Mouse (Mus musculus) cerebellum, adult 9-11 months (tissue): ENCODE measurements at regions not wholly inside any gene's neighbourhood (a gene's known extent, or its start where the extent isn't known, plus 50 kb on each side); places are given as distances from the start of the nearest gene placed in this dataset.
A peak's percentile ranks its signal among the peaks of the same experiment; 100 is the strongest.

ENCODE experiments used
- DNase-seq: peaks from one replicate; pipeline ENCODE4 v3.0.0; 2022

- DNase-seq, result peak; percentile 84
Observed at GRCm38 (mm10) chr5:43339671-43340070, 106.7 kb downstream of the Cpeb2 start.

GRCm38 (mm10) chr5:43341475-43341874 is 108.5 kb downstream of the Cpeb2 start:
- DNase-seq, result no peak

GRCm38 (mm10) chr5:43344441-43344840 is 111.5 kb downstream of the Cpeb2 start:
- no peak for DNase-seq

- DNase-seq, result no peak
Observed at GRCm38 (mm10) chr5:43350987-43351386, 118.0 kb downstream of the Cpeb2 start.

- peak; percentile 88 for DNase-seq
Observed at GRCm38 (mm10) chr5:43353021-43353990, 120.3 kb downstream of the Cpeb2 start.

GRCm38 (mm10) chr5:43354351-43354942 is 121.5 kb downstream of the Cpeb2 start:
- no peak for DNase-seq

GRCm38 (mm10) chr5:43355026-43355580 is 122.1 kb downstream of the Cpeb2 start:
- peak; percentile 65 for DNase-seq

GRCm38 (mm10) chr5:43355832-43356231 is 122.9 kb downstream of the Cpeb2 start:
- DNase-seq, result no peak

GRCm38 (mm10) chr5:43357100-43357680 is 124.2 kb downstream of the Cpeb2 start:
- no peak for DNase-seq

- no peak for DNase-seq
Observed at GRCm38 (mm10) chr5:43357901-43358300, 124.9 kb downstream of the Cpeb2 start.

GRCm38 (mm10) chr5:43358928-43359765 is 126.2 kb downstream of the Cpeb2 start:
- DNase-seq, result no peak

GRCm38 (mm10) chr5:43360298-43360697 is 127.3 kb downstream of the Cpeb2 start:
- DNase-seq, result peak; percentile 57

GRCm38 (mm10) chr5:43361026-43361425 is 128.1 kb downstream of the Cpeb2 start:
- no peak for DNase-seq

GRCm38 (mm10) chr5:43372385-43372784 is 139.4 kb downstream of the Cpeb2 start:
- DNase-seq, result no peak

GRCm38 (mm10) chr5:43384689-43385375 is 130.5 kb upstream of the C1qtnf7 start:
- DNase-seq, result no peak

- DNase-seq, result no peak
Observed at GRCm38 (mm10) chr5:43390997-43391396, 124.3 kb upstream of the C1qtnf7 start.

GRCm38 (mm10) chr5:43391412-43392029 is 123.8 kb upstream of the C1qtnf7 start:
- DNase-seq, result peak; percentile 54

GRCm38 (mm10) chr5:43392908-43393545 is 122.3 kb upstream of the C1qtnf7 start:
- no peak for DNase-seq

GRCm38 (mm10) chr5:43417259-43417658 is 98.1 kb upstream of the C1qtnf7 start:
- no peak for DNase-seq

GRCm38 (mm10) chr5:43422815-43423687 is 92.3 kb upstream of the C1qtnf7 start:
- DNase-seq, result peak; percentile 35
